Mouse (Mus musculus) hindbrain, embryonic 12.5 days (tissue): Measurements from ENCODE around the gene Naip1. TPM values are rescaled to one million over a fixed set of nuclear protein-coding genes. Genes with fewer than 3 reads are reported as not detected.

Source experiments
- polyA plus RNA-seq: library from polyadenylated mRNA; unstranded; fragments of >200 nt; fragmentation: Nextera tagmentation; extraction: Ambion mirVana; gene quantifications from 2 replicates; pipeline ENCODE4 v1.2.1, GENCODE M21; 2016

Naip1 gene
- polyA plus RNA-seq, 1 experiment from 2014 or later: not detected

Other genes starting within 250 kb of the Naip1 start
- 0.10 and 0.15 TPM in 2 replicates for gene Naip5, start 206.5 kb downstream of the Naip1 start, polyA plus RNA-seq
- gene Naip6, start 135.2 kb downstream of the Naip1 start, polyA plus RNA-seq: 0.08 and 0.09 TPM in 2 replicates
- 75.9 and 83.2 TPM in 2 replicates for gene Gtf2h2, start 39.7 kb upstream of the Naip1 start, polyA plus RNA-seq
- 6.4 and 8.1 TPM in 2 replicates for gene Ocln, start 99.8 kb upstream of the Naip1 start, polyA plus RNA-seq
- gene Marveld2, start 164.1 kb upstream of the Naip1 start, polyA plus RNA-seq: 3.4 and 4.2 TPM in 2 replicates
- 257 and 279 TPM in 2 replicates for gene Ak6, start 198.1 kb upstream of the Naip1 start, polyA plus RNA-seq
- gene Rad17, start 198.2 kb upstream of the Naip1 start, polyA plus RNA-seq: 24.0 and 25.1 TPM in 2 replicates
- gene Taf9, start 198.7 kb upstream of the Naip1 start, polyA plus RNA-seq: 18.3 and 27.6 TPM in 2 replicates
- 3.4 and 3.6 TPM in 2 replicates for gene Ccdc125, start 216.8 kb upstream of the Naip1 start, polyA plus RNA-seq